Comparison of ENCODE assay signal across 8 mouse cellular contexts in the genomic region with DNA sequence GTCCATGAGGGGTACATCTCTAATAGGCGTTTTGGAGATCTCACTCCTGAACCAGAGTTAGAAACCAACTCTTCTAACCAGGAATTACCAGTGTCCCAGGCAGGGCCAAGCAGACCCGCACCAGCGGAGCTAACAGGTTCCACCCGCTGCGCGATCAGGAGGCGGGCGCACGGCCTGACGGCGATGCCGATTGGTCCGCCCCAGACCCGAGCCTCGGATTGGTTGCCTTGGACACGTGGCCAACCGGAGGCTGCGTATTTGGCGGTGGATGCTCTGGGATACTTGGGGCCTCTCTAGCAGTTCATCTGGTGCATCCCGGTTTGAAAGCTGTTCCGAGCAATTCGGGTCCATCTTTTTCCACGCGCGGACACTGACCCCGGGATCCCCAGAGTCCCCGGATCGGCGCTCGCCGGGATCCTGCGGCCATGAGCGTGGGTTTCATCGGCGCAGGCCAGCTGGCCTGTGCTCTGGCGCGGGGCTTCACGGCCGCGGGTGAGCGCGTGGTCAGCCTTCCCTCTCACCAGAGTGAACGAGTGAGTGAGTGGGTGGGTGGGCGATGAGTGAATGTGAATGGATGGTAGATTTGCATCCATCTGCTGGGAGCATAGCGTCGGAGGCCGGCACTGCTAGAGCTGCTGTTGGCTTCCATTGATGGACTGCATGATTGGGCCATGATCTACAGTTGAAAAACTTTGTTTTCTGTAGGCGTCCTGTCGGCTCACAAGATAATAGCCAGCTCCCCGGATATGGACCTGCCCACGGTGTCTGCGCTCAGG. TPM values are rescaled to one million over a fixed set of nuclear protein-coding genes. Genes with fewer than 3 reads are reported as not detected.
DNase-seq lines count a peak whose midpoint lies in the region; ATAC-seq and TF ChIP-seq lines count a peak whose summit lies in the region.

A gene (plus strand): TSS at position 255 of the 776 bp plus-strand sequence.

- peak within 1 kb of the TSS; percentile 33; the same call in 1 of the 2 replicates for H3K27ac ChIP-seq in lung, postnatal 0 days (ENCODE audit: low read length)

- peak within 1 kb of the TSS; percentile 86 for H3K4me2 ChIP-seq in lung, postnatal 0 days (replicated peaks; ENCODE audit: low read depth, low read length)

- H3K4me1 ChIP-seq in lung, postnatal 0 days (ENCODE audit: insufficient read depth, low read depth, low read length): 0 out of 2 replicates have a peak, but pooled peaks cover 3% of the 10 kb centered on the region

- no peak for TF ChIP-seq EP300 in lung, postnatal 0 days (IDR thresholded peaks at IDR 0.05)

- peak; percentile 87 for DNase-seq in MEL-GATA-1-ER (ENCODE audit: extremely low read depth, low read depth)
- peak; percentile 92 for DNase-seq in cerebellum, adult 8-10 months
- DNase-seq in forelimb bud, embryonic 11.5 days (ENCODE audit: low read depth, low spot score): peak; percentile 92
- DNase-seq in layer of hippocampus, adult 9-11 months: peak; percentile 94
- DNase-seq in lung, postnatal 0 days (ENCODE audit: low spot score): peak; percentile 95
- DNase-seq in ovary, postnatal 14 days (ENCODE audit: low spot score): peak; percentile 90
- peak; percentile 96 for DNase-seq in thymus, postnatal 14 days

- H3K27me3 ChIP-seq in lung, postnatal 0 days (replicated peaks; ENCODE audit: insufficient read depth, low read length): no peaks in the 10 kb centered on the region

- WGBS in lung, postnatal 0 days: 1% methylated on average over 51 of the region's 52 CpGs

- peak; percentile 97 for ATAC-seq in hematopoietic stem cell, adult 5-6 weeks (replicated peaks in 1 of 2; ENCODE audit: insufficient read depth in 1 of 2, low FRiP score in 2 of 2, low TSS enrichment in 1 of 2, low read depth in 1 of 2, poor library complexity in 2 of 2, severe bottlenecking in 2 of 2)
- ATAC-seq in lung, postnatal 0 days: peak; percentile 99

- no peaks in the 10 kb centered on the region for H3K9me3 ChIP-seq in lung, postnatal 0 days (ENCODE audit: low read length)

- 0 out of 2 replicates have a peak, but pooled peaks cover 7% of the 10 kb centered on the region for H3K36me3 ChIP-seq in lung, postnatal 0 days (ENCODE audit: insufficient read depth, low read length)

- TF ChIP-seq CTCF in lung, postnatal 0 days (IDR thresholded peaks at IDR 0.05): no peak

- H3K9ac ChIP-seq in lung, postnatal 0 days (replicated peaks; ENCODE audit: low read depth): peak within 1 kb of the TSS; percentile 58

- H3K4me3 ChIP-seq in lung, postnatal 0 days (ENCODE audit: low read depth, low read length): peak within 1 kb of the TSS; percentile 60

RNA-seq across cellular contexts. Expression of the gene that starts here (rescaled TPM):
- total RNA-seq in hematopoietic stem cell, adult 5-6 weeks (2017): 21.5 and 25.4 TPM in 2 replicates
- 51.9 and 57.5 TPM in 2 replicates for polyA plus RNA-seq in lung, postnatal 0 days (2015; fragmentation: Nextera tagmentation; extraction: Ambion mirVana)

Comparison
In these comparisons a context has a peak if more than half of its experiments do, and no peak if none do; other contexts are left out.
1. Peak in every context shown above with its lines: DNase-seq, ATAC-seq, H3K4me3 ChIP-seq and H3K27ac ChIP-seq.